In genomic region chrX:77511301-77511993, GRCm38 (mm10) we compare ENCODE assay signal across 8 mouse cellular contexts. TPM values are rescaled to one million over a fixed set of nuclear protein-coding genes. Genes with fewer than 3 reads are reported as not detected.
A peak's percentile ranks its signal among the peaks of the same experiment; 100 is the strongest.
DNase-seq lines count a peak whose midpoint lies in the region; ATAC-seq and TF ChIP-seq lines count a peak whose summit lies in the region.

No protein-coding gene starts in this region.

- 0 out of 2 replicates have a peak, but pooled peaks have one; percentile 33 for ATAC-seq in erythroblast, adult 5-6 weeks (replicated peaks; ENCODE audit: low FRiP score, poor library complexity, severe bottlenecking)
- ATAC-seq in lung, embryonic 16.5 days (ENCODE audit: low read depth): peak; percentile 53

- peak overlapping the region; percentile 88 for H3K9ac ChIP-seq in lung, embryonic 16.5 days (ENCODE audit: low read length)

- intact Hi-C loops in heart, postnatal 10 days (cut with DNase I): loop anchor here (2.0 to 10.0 kb wide), 3 partner anchors 36 to 197 kb away; no protein-coding TSS in a partner anchor

- H3K4me3 ChIP-seq in bone marrow, adult 2 months (replicated peaks; ENCODE audit: control insufficient read depth, low read depth, low read length): peak overlapping the region; percentile 76
- peak overlapping the region; percentile 71 for H3K4me3 ChIP-seq in lung, embryonic 16.5 days (ENCODE audit: low read length)

- WGBS in bone marrow, adult 2 months: 14% methylated on average over 51 of the region's 55 CpGs
- 18% methylated on average over 42 of the region's 55 CpGs for WGBS in lung, embryonic 16.5 days

- no peaks in the 10 kb centered on the region; the same call in 1 of the 2 replicates for H3K4me1 ChIP-seq in bone marrow, adult 2 months (ENCODE audit: control insufficient read depth, insufficient read depth, low read length)
- H3K4me1 ChIP-seq in lung, embryonic 16.5 days (replicated peaks; ENCODE audit: control insufficient read depth, insufficient read depth, low read length): peaks cover 9% of the 10 kb centered on the region

- H3K4me2 ChIP-seq in lung, embryonic 16.5 days (ENCODE audit: low read depth, low read length): peak overlapping the region; percentile 63

- TF ChIP-seq POLR2A in bone marrow, adult 2 months (IDR thresholded peaks at IDR 0.05; ENCODE audit: borderline replicate concordance, control insufficient read depth, low read depth, low read length): no peak; the same call in 1 of the 2 replicates

- H3K27ac ChIP-seq in bone marrow, adult 2 months (ENCODE audit: control insufficient read depth, insufficient read depth, low read depth, low read length, poor library complexity): peak overlapping the region; percentile 89
- H3K27ac ChIP-seq in lung, embryonic 16.5 days (ENCODE audit: low read length): peak overlapping the region; percentile 97

- H3K9me3 ChIP-seq in lung, embryonic 16.5 days (ENCODE audit: control insufficient read depth, low read length): no peaks in the 10 kb centered on the region

- peak; percentile 14 to 17 for DNase-seq in CD8-positive naive resting alpha-beta T cell, adult 2 months (ENCODE audit: low read depth in 2 of 2, low spot score in 2 of 2)
- peak; percentile 46 to 56 for DNase-seq in heart, postnatal 10 days
- peak; percentile 29 to 55 for DNase-seq in kidney, postnatal 36 days
- DNase-seq in ovary, postnatal 36 days (ENCODE audit: low spot score): peak; percentile 45
- DNase-seq in thymus, postnatal 36 days: peak; percentile 52 to 59

- H3K36me3 ChIP-seq in lung, embryonic 16.5 days (ENCODE audit: control insufficient read depth, insufficient read depth, low read length): no peaks in the 10 kb centered on the region

- no peak for TF ChIP-seq CTCF in bone marrow, adult 2 months (IDR thresholded peaks at IDR 0.05; ENCODE audit: control insufficient read depth, insufficient read depth, low read length)

- no peaks in the 10 kb centered on the region for H3K27me3 ChIP-seq in lung, embryonic 16.5 days (ENCODE audit: control insufficient read depth, insufficient read depth, low read depth, low read length)

RNA-seq across cellular contexts. Expression of gene Tbl1x, which starts 0.6 kb away (rescaled TPM):
- 5.6 and 7.1 TPM in 2 replicates for polyA plus RNA-seq in bone marrow, adult 2 months (2011; ENCODE audit: insufficient read depth, insufficient read length, low replicate concordance, missing spikeins)
- 9.0 and 14.0 TPM in 2 replicates for total RNA-seq in erythroblast, adult 5-6 weeks (2015; ENCODE audit: low replicate concordance)
- 6.4 and 7.1 TPM in 2 replicates for total RNA-seq in erythroblast, adult 5-6 weeks (2017; ENCODE audit: low replicate concordance)
- total RNA-seq in heart, postnatal 10 days (2021): 10 to 100 TPM; 54.4 to 60.4 TPM
- 66.9 and 68.0 TPM in 2 replicates for polyA plus RNA-seq in lung, embryonic 16.5 days (2015; fragmentation: Nextera tagmentation; extraction: Ambion mirVana)

Comparison
In these comparisons a context has a peak if more than half of its experiments do, and no peak if none do; other contexts are left out.
1. Peak in every context shown above with its lines: DNase-seq, ATAC-seq, H3K4me3 ChIP-seq and H3K27ac ChIP-seq.